Mouse (Mus musculus): ENCODE data around the gene Tigd3.
A peak's percentile ranks its signal among the peaks of the same experiment; 100 is the strongest.
"Not testable (repeated sequence)": the region's sequence is repeated elsewhere in the genome, so short reads cannot be mapped to it uniquely, and the experiment has no call there.

Gene Tigd3

GRCm38 (mm10) chr19:5922119-5922942 lies 28.4 kb upstream of the Tigd3 start:
- DNase-seq (ENCODE audit: low read depth): no peak

- no peak for DNase-seq (ENCODE audit: low read depth)
These were observed 27.8 kb upstream of the Tigd3 start for GRCm38 (mm10) chr19:5921715-5922114.

- DNase-seq (ENCODE audit: low read depth): no peak
These were observed 19.2 kb upstream of the Tigd3 start, which contains the start of gene Dpf2 for GRCm38 (mm10) chr19:5913007-5913719. Gene Dpf2, minus strand, starts transcription at chr19:5913010.

GRCm38 (mm10) chr19:5912103-5913006 lies 18.4 kb upstream of the Tigd3 start:
- peak; percentile 100 for DNase-seq (ENCODE audit: low read depth)

- DNase-seq (ENCODE audit: low read depth): peak; percentile 48
These were observed 17.6 kb upstream of the Tigd3 start for GRCm38 (mm10) chr19:5911430-5912102.

GRCm38 (mm10) chr19:5910221-5910620 lies 16.3 kb upstream of the Tigd3 start:
- DNase-seq (ENCODE audit: low read depth): no peak

- DNase-seq (ENCODE audit: low read depth): no peak
These were observed 13.3 kb upstream of the Tigd3 start for GRCm38 (mm10) chr19:5907275-5907674.

GRCm38 (mm10) chr19:5893282-5894001 lies 507 bp downstream of the Tigd3 start:
- DNase-seq (ENCODE audit: low read depth): peak; percentile 44

- no peak for DNase-seq (ENCODE audit: low read depth)
These were observed 1.2 kb downstream of the Tigd3 start for GRCm38 (mm10) chr19:5892735-5893134.

- DNase-seq (ENCODE audit: low read depth): no peak
These were observed 1.7 kb downstream of the Tigd3 start for GRCm38 (mm10) chr19:5892262-5892661.

- DNase-seq (ENCODE audit: low read depth): no peak
These were observed 2.3 kb downstream of the Tigd3 start for GRCm38 (mm10) chr19:5891521-5892258.

GRCm38 (mm10) chr19:5889211-5889610 lies 4.7 kb downstream of the Tigd3 start:
- DNase-seq (ENCODE audit: low read depth): no peak

- no peak for DNase-seq (ENCODE audit: low read depth)
These were observed 6.6 kb downstream of the Tigd3 start for GRCm38 (mm10) chr19:5887234-5887815.

- peak; percentile 67 for DNase-seq (ENCODE audit: low read depth)
These were observed 8.1 kb downstream of the Tigd3 start for GRCm38 (mm10) chr19:5885838-5886237.

GRCm38 (mm10) chr19:5883935-5884334 lies 10.0 kb downstream of the Tigd3 start:
- no peak for DNase-seq (ENCODE audit: low read depth)

GRCm38 (mm10) chr19:5882079-5882478 lies 11.9 kb downstream of the Tigd3 start:
- not testable (repeated sequence) for DNase-seq (ENCODE audit: low read depth)

GRCm38 (mm10) chr19:5881155-5881554 lies 12.8 kb downstream of the Tigd3 start:
- no peak for DNase-seq (ENCODE audit: low read depth)

- DNase-seq (ENCODE audit: low read depth): no peak
These were observed 14.2 kb downstream of the Tigd3 start for GRCm38 (mm10) chr19:5879735-5880134.

GRCm38 (mm10) chr19:5878916-5879315 lies 15.0 kb downstream of the Tigd3 start:
- DNase-seq (ENCODE audit: low read depth): no peak

- DNase-seq (ENCODE audit: low read depth): no peak
These were observed 15.6 kb downstream of the Tigd3 start for GRCm38 (mm10) chr19:5878362-5878722.

Measured in induced T-regulatory cell, adult 2 months (primary cell).